Mouse (Mus musculus): Measurements from ENCODE around the gene Unc13a. TPM values are rescaled to one million over a fixed set of nuclear protein-coding genes. Genes with fewer than 3 reads are reported as not detected.

Gene Unc13a
- total and polyA plus RNA-seq, 2 experiments from 2014 or later, result 16.2 to 69.0 TPM

- Histone ChIP-seq H3K27ac (ENCODE audit: low read depth, low read length) (no peak overlapping the region), H3K4me3 (ENCODE audit: low read depth, low read length) (peak overlapping the region; percentile 30), H3K36me3 (ENCODE audit: insufficient read depth, low read length) (no peaks in the 10 kb centered on the region), H3K27me3 (ENCODE audit: insufficient read depth, low read length) (peaks cover 69% of the 10 kb centered on the region), H3K9me3 (ENCODE audit: low read length) (no peaks in the 10 kb centered on the region), H3K4me2 (ENCODE audit: low read depth, low read length, poor library complexity, severe bottlenecking) (peak overlapping the region; percentile 40), H3K9ac (replicated peaks; ENCODE audit: low read length, poor library complexity, severe bottlenecking) (no peak overlapping the region; the same call in 1 of the 2 replicates), H3K4me1 (ENCODE audit: insufficient read depth, low read length) (peaks cover 6% of the 10 kb centered on the region; the same call in 1 of the 2 replicates)
- no peak for TF ChIP-seq CTCF (IDR thresholded peaks at IDR 0.05)
- DNase-seq (ENCODE audit: low spot score) (no peak), ATAC-seq (ENCODE audit: low FRiP score) (0 out of 2 replicates have a peak, but pooled peaks have one; percentile 32)
- WGBS, result 7% methylated on average over 62 of the region's 68 CpGs
Measured at GRCm38 (mm10) chr8:71693166-71694041, 21.8 kb upstream of the Unc13a start.

DNA sequence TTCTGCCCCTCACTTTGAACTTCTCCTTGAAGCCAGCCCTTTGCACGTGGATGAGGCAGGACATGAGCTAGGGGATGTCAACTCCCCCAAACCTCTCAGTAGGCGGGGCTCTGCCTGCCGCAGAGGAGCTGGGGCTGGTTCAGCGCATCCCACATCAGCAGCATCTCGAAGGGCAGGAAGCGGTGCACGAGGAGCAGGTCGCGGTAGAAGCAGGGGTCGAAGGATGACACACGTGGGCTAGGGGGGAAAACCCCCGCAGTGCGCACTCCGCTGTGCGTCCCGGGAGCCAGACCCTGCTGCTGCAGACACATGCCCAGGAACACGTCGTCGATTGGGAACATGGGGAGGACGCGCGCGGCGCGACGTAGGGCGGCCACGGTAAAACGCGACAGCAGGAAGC, 21.0 kb upstream of the Unc13a start:
- ATAC-seq (ENCODE audit: low FRiP score) (no peak), DNase-seq (ENCODE audit: low spot score) (no peak)
- WGBS, result 2% methylated on average over 28 of the region's 30 CpGs
- Histone ChIP-seq H3K36me3 (ENCODE audit: insufficient read depth, low read length) (no peaks in the 10 kb centered on the region), H3K9ac (replicated peaks; ENCODE audit: low read length, poor library complexity, severe bottlenecking) (no peak overlapping the region; the same call in 1 of the 2 replicates), H3K9me3 (ENCODE audit: low read length) (no peaks in the 10 kb centered on the region), H3K4me2 (ENCODE audit: low read depth, low read length, poor library complexity, severe bottlenecking) (peak overlapping the region; percentile 40), H3K4me3 (ENCODE audit: low read depth, low read length) (peak overlapping the region; percentile 3; the same call in 1 of the 2 replicates), H3K27ac (ENCODE audit: low read depth, low read length) (no peak overlapping the region), H3K4me1 (ENCODE audit: insufficient read depth, low read length) (peaks cover 6% of the 10 kb centered on the region; the same call in 1 of the 2 replicates), H3K27me3 (ENCODE audit: insufficient read depth, low read length) (peaks cover 78% of the 10 kb centered on the region)
- no peak for TF ChIP-seq CTCF (IDR thresholded peaks at IDR 0.05)

DNA sequence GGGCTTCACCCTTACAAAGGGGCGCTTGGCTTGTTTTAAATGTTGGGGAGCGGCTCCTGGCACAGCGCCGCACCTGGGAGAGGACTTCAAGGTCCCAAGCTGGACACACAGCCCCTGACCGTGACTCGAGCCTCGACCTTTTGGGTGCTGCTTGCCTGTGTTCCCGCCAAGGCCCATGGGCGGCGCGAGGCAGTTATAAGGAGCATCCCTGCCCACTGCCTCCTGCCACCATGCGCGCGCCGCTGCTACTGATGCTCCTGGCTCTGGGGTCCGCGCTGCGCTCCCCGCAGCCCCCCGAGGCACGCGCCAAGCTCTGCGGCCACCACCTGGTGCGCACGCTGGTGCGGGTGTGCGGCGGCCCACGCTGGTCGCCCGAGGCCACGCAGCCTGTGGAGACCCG, 17.5 kb upstream of the Unc13a start, which contains the start of gene Insl3:
Insl3 (plus strand) TSS at position 187 of the 400 bp plus-strand sequence.
- DNase-seq (ENCODE audit: low spot score), result no peak
- peaks cover 97% of the 10 kb centered on the region for H3K27me3 ChIP-seq (ENCODE audit: insufficient read depth, low read length)
- H3K4me2 ChIP-seq (ENCODE audit: low read depth, low read length, poor library complexity, severe bottlenecking), result no peak within 1 kb of the TSS
- no peak for ATAC-seq (ENCODE audit: low FRiP score)
- H3K4me3 ChIP-seq (ENCODE audit: low read depth, low read length), result 0 out of 2 replicates have a peak within 1 kb of the TSS, but pooled peaks have one; percentile 5
- no peak for TF ChIP-seq CTCF (IDR thresholded peaks at IDR 0.05)
- peaks cover 6% of the 10 kb centered on the region; the same call in 1 of the 2 replicates for H3K4me1 ChIP-seq (ENCODE audit: insufficient read depth, low read length)
- H3K9me3 ChIP-seq (ENCODE audit: low read length), result no peaks in the 10 kb centered on the region
- H3K36me3 ChIP-seq (ENCODE audit: insufficient read depth, low read length), result no peaks in the 10 kb centered on the region
- WGBS, result 6% methylated on average over 33 of the region's 33 CpGs
- no peak within 1 kb of the TSS for H3K9ac ChIP-seq (replicated peaks; ENCODE audit: low read length, poor library complexity, severe bottlenecking)
- no peak within 1 kb of the TSS for H3K27ac ChIP-seq (ENCODE audit: low read depth, low read length)

GRCm38 (mm10) chr8:71687616-71688015, 16.1 kb upstream of the Unc13a start:
- no peaks in the 10 kb centered on the region for H3K36me3 ChIP-seq (ENCODE audit: insufficient read depth, low read length)
- 4% methylated on average over 8 of the region's 8 CpGs for WGBS
- H3K27me3 ChIP-seq (ENCODE audit: insufficient read depth, low read length), result peaks cover 97% of the 10 kb centered on the region
- H3K27ac ChIP-seq (ENCODE audit: low read depth, low read length), result no peak overlapping the region
- no peak for DNase-seq (ENCODE audit: low spot score)
- no peak for TF ChIP-seq CTCF (IDR thresholded peaks at IDR 0.05)
- H3K9me3 ChIP-seq (ENCODE audit: low read length), result no peaks in the 10 kb centered on the region
- H3K4me3 ChIP-seq (ENCODE audit: low read depth, low read length), result no peak overlapping the region
- H3K9ac ChIP-seq (replicated peaks; ENCODE audit: low read length, poor library complexity, severe bottlenecking), result no peak overlapping the region
- no peak overlapping the region for H3K4me2 ChIP-seq (ENCODE audit: low read depth, low read length, poor library complexity, severe bottlenecking)
- no peak for ATAC-seq (ENCODE audit: low FRiP score)
- H3K4me1 ChIP-seq (ENCODE audit: insufficient read depth, low read length), result no peaks in the 10 kb centered on the region

DNA sequence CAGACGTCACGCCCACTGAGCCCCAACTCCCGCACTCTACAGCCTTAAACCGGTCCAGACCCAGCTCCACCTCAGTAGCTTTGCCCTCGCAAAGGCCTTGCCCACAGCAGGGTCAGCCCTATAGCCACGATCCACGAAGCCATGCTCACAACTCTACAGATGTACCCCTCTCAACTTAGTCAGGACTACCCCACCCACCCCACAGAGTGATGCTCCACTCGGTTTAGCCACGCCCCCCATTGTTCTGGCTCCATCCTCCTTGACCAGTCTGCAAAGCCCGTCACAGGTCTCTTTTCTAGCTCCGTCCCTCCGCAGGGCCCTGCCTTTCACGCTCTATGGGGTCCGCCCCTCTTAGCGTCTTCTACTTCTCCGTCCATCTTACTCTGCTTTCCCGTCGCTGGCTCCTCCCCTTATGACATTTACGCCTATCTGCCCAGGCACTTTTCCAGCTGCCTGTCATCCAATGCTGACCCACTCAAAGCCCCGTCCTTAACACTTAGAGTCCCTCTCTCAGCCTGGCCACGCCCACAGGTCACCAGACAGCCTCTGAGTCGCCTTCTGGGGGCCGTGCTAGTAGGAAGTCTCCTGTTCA, 14.7 kb upstream of the Unc13a start:
- H3K27me3 ChIP-seq (ENCODE audit: insufficient read depth, low read length), result peaks cover 94% of the 10 kb centered on the region
- peak overlapping the region; percentile 44 for H3K4me3 ChIP-seq (ENCODE audit: low read depth, low read length)
- DNase-seq (ENCODE audit: low spot score) (peak; percentile 42), ATAC-seq (ENCODE audit: low FRiP score) (peak; percentile 65)
- peak overlapping the region; percentile 75 for H3K4me2 ChIP-seq (ENCODE audit: low read depth, low read length, poor library complexity, severe bottlenecking)
- no peak overlapping the region for H3K27ac ChIP-seq (ENCODE audit: low read depth, low read length)
- peak overlapping the region; percentile 42; the same call in 1 of the 2 replicates for H3K9ac ChIP-seq (replicated peaks; ENCODE audit: low read length, poor library complexity, severe bottlenecking)
- H3K36me3 ChIP-seq (ENCODE audit: insufficient read depth, low read length), result no peaks in the 10 kb centered on the region
- 3% methylated on average over 23 of the region's 23 CpGs for WGBS
- no peaks in the 10 kb centered on the region for H3K9me3 ChIP-seq (ENCODE audit: low read length)
- TF ChIP-seq CTCF (IDR thresholded peaks at IDR 0.05), result no peak
- H3K4me1 ChIP-seq (ENCODE audit: insufficient read depth, low read length), result no peaks in the 10 kb centered on the region
